Mouse (Mus musculus) thymus, adult 2 months (tissue): ENCODE measurements around the gene Olfr1497. TPM values are rescaled to one million over a fixed set of nuclear protein-coding genes. Genes with fewer than 3 reads are reported as not detected.

Source experiments
- DNase-seq: peaks from one replicate; pipeline ENCODE4 v3.0.0; 2021
- H3K27ac ChIP-seq: fragments of 200-500 bp; 2 replicates; pipeline ENCODE4 v1.5.1; 2012; ENCODE audit warnings: low read length, control low read depth; ENCODE audit not compliant: control insufficient read depth, insufficient read depth
- H3K27me3 ChIP-seq: fragments of 200-500 bp; 2 replicates; pipeline ENCODE4 v1.6.1; 2012; ENCODE audit warnings: mild to moderate bottlenecking, low read length, moderate library complexity, mixed read lengths; ENCODE audit not compliant: control insufficient read depth, insufficient read depth
- H3K36me3 ChIP-seq: fragments of 200-500 bp; 2 replicates; pipeline ENCODE4 v1.6.1; 2012; ENCODE audit warnings: mild to moderate bottlenecking, low read length, moderate library complexity; ENCODE audit not compliant: control insufficient read depth, insufficient read depth
- H3K4me1 ChIP-seq: fragments of 200-500 bp; replicated peaks from 2 replicates; pipeline ENCODE4 v1.6.1; 2012; ENCODE audit warnings: low read length; ENCODE audit not compliant: control insufficient read depth, insufficient read depth
- H3K4me3 ChIP-seq: fragments of 200-500 bp; 2 replicates; pipeline ENCODE4 v1.5.1; 2012; ENCODE audit warnings: mild to moderate bottlenecking, low read length, control low read depth, moderate library complexity; ENCODE audit not compliant: control insufficient read depth, insufficient read depth
- CTCF ChIP-seq: fragments of 200-500 bp; IDR thresholded peaks from 2 replicates; pipeline ENCODE4 v1.5.1; 2012; ENCODE audit warnings: mild to moderate bottlenecking, control low read depth, low read length, moderate library complexity, borderline replicate concordance; ENCODE audit not compliant: control insufficient read depth, poor library complexity, insufficient read depth; ENCODE audit errors: extremely low read depth
- POLR2A ChIP-seq: fragments of 200-500 bp; IDR thresholded peaks from 2 replicates; pipeline ENCODE4 v1.6.1; 2012; ENCODE audit warnings: mild to moderate bottlenecking, low read length, control low read depth, moderate library complexity; ENCODE audit not compliant: control insufficient read depth, poor library complexity, insufficient read depth; ENCODE audit errors: extremely low read depth
- WGBS: fragments of 180-500 bp; shearing (Covaris S2); methylation state at CpG from one replicate; pipeline ENCODE4 v1.1.7; 2018; 5-methylcytosine and 5-hydroxymethylcytosine counted together
- polyA plus RNA-seq: library from polyadenylated mRNA; depleted of rRNA; stranded (reverse); fragments of >200 nt; gene quantifications from 2 replicates; pipeline ENCODE4 v1.2.3, GENCODE M21; 2012; rRNA removed

Olfr1497 gene
- polyA plus RNA-seq, 1 experiment = not detected

GRCm38 (mm10) chr19:13777578-13777977 lies 20.4 kb downstream of the Olfr1497 start, which contains the start of gene Olfr1496:
TSS of gene Olfr1496 (plus strand) at chr19:13777878.
- Histone ChIP-seq H3K36me3 (no peaks in the 10 kb centered on the region), H3K27me3 (no peaks in the 10 kb centered on the region), H3K4me3 (no peak within 1 kb of the TSS), H3K27ac (no peak within 1 kb of the TSS), H3K4me1 (no peaks in the 10 kb centered on the region)
- TF ChIP-seq POLR2A = no peak
- no peak for TF ChIP-seq CTCF
- WGBS = 96% methylated on average over 1 of the region's 1 CpGs
- DNase-seq = no peak

GRCm38 (mm10) chr19:13768565-13769276 lies 29.3 kb downstream of the Olfr1497 start:
- no peak overlapping the region for H3K27ac ChIP-seq
- no peaks in the 10 kb centered on the region for H3K4me1 ChIP-seq
- TF ChIP-seq CTCF = no peak
- no peaks in the 10 kb centered on the region for H3K36me3 ChIP-seq
- no peak for DNase-seq
- WGBS = 91% methylated on average over 9 of the region's 9 CpGs
- no peak overlapping the region for H3K4me3 ChIP-seq
- no peaks in the 10 kb centered on the region for H3K27me3 ChIP-seq

- TF ChIP-seq CTCF (no peak), POLR2A (no peak)
- Histone ChIP-seq H3K27me3 (no peaks in the 10 kb centered on the region), H3K4me1 (no peaks in the 10 kb centered on the region), H3K27ac (no peak within 1 kb of the TSS), H3K36me3 (no peaks in the 10 kb centered on the region), H3K4me3 (no peak within 1 kb of the TSS)
- WGBS = 89% methylated on average over 3 of the region's 3 CpGs
- no peak for DNase-seq
Measured at GRCm38 (mm10) chr19:13764306-13764705, 33.7 kb downstream of the Olfr1497 start, which contains the start of gene Olfr1495. TSS of gene Olfr1495 (plus strand) at chr19:13764606.

GRCm38 (mm10) chr19:13749366-13749765 lies 48.6 kb downstream of the Olfr1497 start:
- DNase-seq = no peak
- no peaks in the 10 kb centered on the region for H3K4me1 ChIP-seq
- no peaks in the 10 kb centered on the region for H3K36me3 ChIP-seq
- no peaks in the 10 kb centered on the region for H3K27me3 ChIP-seq
- no peak overlapping the region for H3K4me3 ChIP-seq
- 96% methylated on average over 1 of the region's 1 CpGs for WGBS
- H3K27ac ChIP-seq = no peak overlapping the region
- TF ChIP-seq CTCF (no peak), POLR2A (no peak)

Other genes with a start within 250 kb of the Olfr1497 start
- gene Olfr1484, start 214.7 kb downstream of the Olfr1497 start, polyA plus RNA-seq = not detected in 2 replicates
- gene Olfr1487, start 180.8 kb downstream of the Olfr1497 start, polyA plus RNA-seq = not detected in 2 replicates
- gene Olfr1489, start 166.6 kb downstream of the Olfr1497 start, polyA plus RNA-seq = not detected in 2 replicates
- not detected in 2 replicates for gene Olfr1490, start 147.1 kb downstream of the Olfr1497 start, polyA plus RNA-seq
- not detected in 2 replicates for gene Olfr1491, start 100.9 kb downstream of the Olfr1497 start, polyA plus RNA-seq
- gene Olfr1493-ps1, start 74.9 kb downstream of the Olfr1497 start, polyA plus RNA-seq = not detected in 2 replicates
- gene Olfr1494, start 58.5 kb downstream of the Olfr1497 start, polyA plus RNA-seq = not detected in 2 replicates
- not detected in 2 replicates for gene Olfr1495, start 33.6 kb downstream of the Olfr1497 start, polyA plus RNA-seq
- gene Olfr1496, start 20.3 kb downstream of the Olfr1497 start, polyA plus RNA-seq = not detected in 2 replicates
- gene Olfr1499, start 21.2 kb upstream of the Olfr1497 start, polyA plus RNA-seq = not detected in 2 replicates
- gene Olfr1500, start 32.3 kb upstream of the Olfr1497 start, polyA plus RNA-seq = not detected in 2 replicates
- not detected in 2 replicates for gene Olfr1501, start 52.5 kb upstream of the Olfr1497 start, polyA plus RNA-seq
- gene Olfr1502, start 63.6 kb upstream of the Olfr1497 start, polyA plus RNA-seq = not detected in 2 replicates
- not detected in 2 replicates for gene Olfr1504, start 99.7 kb upstream of the Olfr1497 start, polyA plus RNA-seq
- not detected in 2 replicates for gene Olfr1505, start 115.3 kb upstream of the Olfr1497 start, polyA plus RNA-seq